Mouse (Mus musculus): Measurements from ENCODE around the gene Tmem94. TPM values are rescaled to one million over a fixed set of nuclear protein-coding genes. Genes with fewer than 3 reads are reported as not detected.
A peak's percentile ranks its signal among the peaks of the same experiment; 100 is the strongest.

The Tmem94 gene
- polyA plus RNA-seq, 1 experiment: 21.7 TPM

DNA sequence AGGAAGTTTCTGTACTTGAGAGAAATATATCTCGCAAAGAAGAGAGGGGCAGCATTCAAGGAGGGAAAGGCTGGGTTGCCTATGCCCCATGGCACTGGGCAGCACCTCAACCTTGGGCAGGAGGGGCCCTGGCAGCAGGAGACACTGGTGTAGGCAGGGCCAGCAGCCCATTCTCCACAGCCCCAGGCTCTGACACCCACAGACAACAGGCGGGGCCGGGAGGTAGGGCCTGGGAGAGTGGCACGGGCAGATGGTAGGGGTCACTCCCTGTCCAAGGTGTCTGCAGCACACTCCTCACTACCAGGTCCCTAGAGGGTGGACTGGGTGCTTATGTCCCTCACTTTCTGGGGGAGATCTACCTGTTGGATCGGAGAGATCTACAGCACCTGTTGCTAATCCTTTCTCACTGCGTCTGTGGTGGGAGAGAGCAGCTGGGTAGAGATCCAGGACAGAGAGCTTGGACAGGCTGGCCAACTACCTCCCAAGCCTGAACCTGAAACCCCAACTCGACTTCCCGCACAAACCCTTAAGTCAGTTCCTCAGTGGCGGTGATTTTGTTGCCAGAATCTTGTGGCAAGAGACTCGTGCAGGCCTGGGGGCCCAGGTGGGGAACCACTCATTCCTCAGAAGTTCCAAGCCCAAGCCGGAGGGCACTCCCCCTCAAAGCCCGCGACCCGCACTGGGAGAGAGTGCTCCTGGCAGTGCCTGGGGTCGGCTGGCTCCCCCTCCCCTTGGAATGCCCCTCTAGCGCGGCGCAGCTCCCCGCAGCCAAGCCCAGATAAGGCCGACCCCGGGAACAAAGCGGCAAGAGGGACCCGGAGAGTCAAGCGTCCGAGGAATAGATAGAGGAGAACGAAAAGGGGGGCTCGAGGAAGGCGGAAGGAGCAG is 47.5 kb downstream of the Tmem94 start:
- H3K4me3 ChIP-seq (ENCODE audit: insufficient read depth, low read length): peak overlapping the region; percentile 96
- TF ChIP-seq POLR2A (IDR thresholded peaks at IDR 0.05; ENCODE audit: borderline replicate concordance, low read depth, low read length): no peak
- no peak for TF ChIP-seq CTCF (IDR thresholded peaks at IDR 0.05; ENCODE audit: low read depth, low read length)
- no peak overlapping the region for H3K27ac ChIP-seq (ENCODE audit: insufficient read depth, low read depth, low read length)
- peaks cover 9% of the 10 kb centered on the region; the same call in 1 of the 2 replicates for H3K4me1 ChIP-seq (ENCODE audit: control insufficient read depth, insufficient read depth, low read length)

DNA sequence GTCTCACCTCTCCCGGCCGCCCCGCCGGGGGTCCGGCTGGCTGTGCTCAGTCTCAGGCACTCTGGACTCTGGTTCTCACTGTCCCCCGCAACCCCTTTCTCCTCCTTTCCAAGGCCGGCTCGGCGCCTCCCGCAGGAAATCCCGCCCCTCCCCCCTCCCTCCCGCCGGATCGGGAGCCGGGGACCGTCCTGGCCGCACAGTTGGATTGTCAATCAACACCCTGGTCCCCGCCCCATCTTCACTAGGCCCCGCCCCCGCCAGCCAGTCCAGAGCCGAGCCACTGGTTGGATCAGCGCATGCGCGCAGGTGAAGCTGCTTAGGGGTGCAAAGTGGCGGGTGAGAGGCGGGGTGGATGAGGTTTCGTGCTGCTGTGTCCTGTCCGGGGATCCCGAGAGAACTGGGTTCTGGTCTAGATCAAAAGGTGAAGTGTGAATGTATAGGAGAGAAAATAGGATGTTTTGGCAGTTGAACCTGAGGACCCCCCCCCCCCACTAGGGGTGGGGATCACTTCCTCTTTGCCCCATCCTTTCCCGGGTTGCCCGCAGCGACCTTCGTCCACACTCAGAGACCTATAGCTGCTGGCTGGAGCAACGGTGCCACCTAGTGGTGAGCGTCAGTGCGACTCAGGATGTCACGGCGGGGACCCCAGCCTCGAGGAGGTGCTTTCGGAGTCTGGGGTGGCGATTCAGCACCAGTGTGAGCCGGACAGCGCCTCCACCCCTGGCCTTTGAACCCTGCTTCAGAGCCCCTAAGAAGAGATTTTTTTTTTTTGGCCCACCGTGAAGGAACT is 48.5 kb downstream of the Tmem94 start, which contains the start of gene Caskin2:
TSS of gene Caskin2 (minus strand) at position 133 of the 790 bp plus-strand sequence.
- Histone ChIP-seq H3K4me3 (ENCODE audit: insufficient read depth, low read length) (peak within 1 kb of the TSS; percentile 96), H3K4me1 (ENCODE audit: control insufficient read depth, insufficient read depth, low read length) (peaks cover 9% of the 10 kb centered on the region; the same call in 1 of the 2 replicates), H3K27ac (ENCODE audit: insufficient read depth, low read depth, low read length) (no peak within 1 kb of the TSS)
- no peak for TF ChIP-seq POLR2A (IDR thresholded peaks at IDR 0.05; ENCODE audit: borderline replicate concordance, low read depth, low read length)
- peak; percentile 74 for TF ChIP-seq CTCF (IDR thresholded peaks at IDR 0.05; ENCODE audit: low read depth, low read length)

DNA sequence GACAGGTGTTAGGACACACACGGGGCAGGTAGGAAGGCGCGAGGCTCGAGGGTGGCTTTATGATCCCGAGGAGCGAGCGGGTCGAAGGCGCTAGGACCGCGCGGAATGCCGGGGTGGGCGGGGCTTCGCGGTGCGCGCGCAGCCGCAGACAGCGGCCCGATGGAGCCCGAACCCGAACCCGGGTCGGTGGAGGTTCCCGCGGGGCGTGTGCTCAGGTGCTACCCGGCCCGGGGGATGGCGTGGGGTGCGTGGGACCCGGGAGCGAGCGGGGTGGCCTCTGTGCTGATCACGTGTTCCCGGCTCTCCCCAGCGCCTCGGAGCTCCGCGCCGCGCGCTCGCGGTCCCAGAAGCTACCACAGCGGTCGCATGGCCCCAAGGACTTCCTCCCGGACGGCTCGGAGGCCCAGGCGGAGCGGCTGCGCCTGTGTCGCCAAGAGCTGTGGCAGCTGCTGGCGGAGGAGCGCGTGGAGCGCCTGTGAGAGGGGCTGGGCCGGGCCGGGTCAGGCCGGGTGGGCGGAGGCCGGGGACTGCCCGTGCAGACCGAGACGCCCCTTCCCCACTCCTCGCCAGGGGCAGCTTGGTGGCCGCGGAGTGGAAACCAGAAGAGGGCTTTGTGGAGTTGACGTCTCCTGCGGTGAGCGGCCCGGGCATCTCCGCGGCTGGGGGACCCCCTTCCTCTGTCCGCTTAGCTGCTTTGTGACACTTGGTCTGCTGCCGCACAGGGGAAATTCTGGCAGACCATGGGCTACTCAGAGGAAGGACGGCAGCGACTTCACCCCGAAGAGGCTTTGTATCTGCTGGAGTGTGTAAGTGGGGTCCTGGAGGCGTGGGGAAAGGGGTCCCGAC is 49.6 kb downstream of the Tmem94 start, which contains the start of gene Tsen54:
TSS of gene Tsen54 (plus strand) at position 120 of the 846 bp plus-strand sequence.
- Histone ChIP-seq H3K4me1 (ENCODE audit: control insufficient read depth, insufficient read depth, low read length) (peaks cover 7% of the 10 kb centered on the region; the same call in 1 of the 2 replicates), H3K27ac (ENCODE audit: insufficient read depth, low read depth, low read length) (peak within 1 kb of the TSS; percentile 14; the same call in 1 of the 2 replicates), H3K4me3 (ENCODE audit: insufficient read depth, low read length) (peak within 1 kb of the TSS; percentile 96)
- TF ChIP-seq POLR2A (IDR thresholded peaks at IDR 0.05; ENCODE audit: borderline replicate concordance, low read depth, low read length): no peak
- TF ChIP-seq CTCF (IDR thresholded peaks at IDR 0.05; ENCODE audit: low read depth, low read length): no peak

DNA sequence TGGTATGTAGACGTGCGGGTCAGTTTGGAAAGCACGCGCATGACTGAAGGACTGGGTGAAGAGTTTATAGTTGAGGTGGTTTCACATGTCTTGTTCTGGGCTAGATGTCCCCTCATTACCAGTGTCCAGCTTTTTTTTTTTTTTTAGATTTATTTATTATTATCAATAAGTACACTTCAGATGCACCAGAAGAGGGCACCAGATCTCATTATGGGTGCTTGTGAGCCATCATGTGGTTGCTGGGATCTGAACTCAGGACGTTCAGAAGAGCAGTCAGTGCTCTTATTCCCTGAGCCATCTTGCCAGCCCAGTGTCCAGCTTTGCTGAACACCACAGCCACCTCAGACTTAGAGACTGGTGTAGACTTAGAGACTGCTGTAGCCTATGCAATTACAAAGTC is 52.1 kb downstream of the Tmem94 start:
- H3K4me1 ChIP-seq (ENCODE audit: control insufficient read depth, insufficient read depth, low read length): peaks cover 13% of the 10 kb centered on the region
- no peak overlapping the region for H3K4me3 ChIP-seq (ENCODE audit: insufficient read depth, low read length)
- TF ChIP-seq POLR2A (IDR thresholded peaks at IDR 0.05; ENCODE audit: borderline replicate concordance, low read depth, low read length) (no peak), CTCF (IDR thresholded peaks at IDR 0.05; ENCODE audit: low read depth, low read length) (no peak)
- H3K27ac ChIP-seq (ENCODE audit: insufficient read depth, low read depth, low read length): no peak overlapping the region

- no peak for TF ChIP-seq CTCF (IDR thresholded peaks at IDR 0.05; ENCODE audit: low read depth, low read length)
- TF ChIP-seq POLR2A (IDR thresholded peaks at IDR 0.05; ENCODE audit: borderline replicate concordance, low read depth, low read length): no peak
- peaks cover 18% of the 10 kb centered on the region for H3K4me1 ChIP-seq (ENCODE audit: control insufficient read depth, insufficient read depth, low read length)
- H3K27ac ChIP-seq (ENCODE audit: insufficient read depth, low read depth, low read length): no peak overlapping the region
- H3K4me3 ChIP-seq (ENCODE audit: insufficient read depth, low read length): no peak overlapping the region
These were observed 54.8 kb downstream of the Tmem94 start for GRCm38 (mm10) chr11:115819915-115820623.

DNA sequence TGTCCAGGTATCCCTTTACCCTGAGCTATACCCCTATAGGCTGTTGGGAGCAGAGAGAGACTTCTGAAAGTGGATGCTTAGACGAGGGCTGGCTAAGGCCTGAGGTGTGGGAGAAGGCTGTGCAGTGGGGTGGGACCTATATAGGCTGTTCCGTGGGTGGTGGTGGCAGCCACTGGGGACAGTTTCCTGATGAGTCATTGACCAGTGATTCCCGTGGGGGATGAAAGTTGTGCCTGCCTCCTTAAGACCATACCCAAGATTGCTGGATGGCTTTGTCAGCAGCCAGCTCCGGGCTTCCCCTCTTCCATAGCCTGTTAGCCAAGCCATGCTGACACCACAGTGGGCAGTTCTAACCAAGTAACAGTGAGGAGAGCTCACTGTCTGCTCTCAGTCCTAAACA is 55.8 kb downstream of the Tmem94 start:
- H3K4me3 ChIP-seq (ENCODE audit: insufficient read depth, low read length): no peak overlapping the region
- TF ChIP-seq CTCF (IDR thresholded peaks at IDR 0.05; ENCODE audit: low read depth, low read length) (no peak), POLR2A (IDR thresholded peaks at IDR 0.05; ENCODE audit: borderline replicate concordance, low read depth, low read length) (no peak)
- peaks cover 14% of the 10 kb centered on the region for H3K4me1 ChIP-seq (ENCODE audit: control insufficient read depth, insufficient read depth, low read length)
- no peak overlapping the region for H3K27ac ChIP-seq (ENCODE audit: insufficient read depth, low read depth, low read length)

DNA sequence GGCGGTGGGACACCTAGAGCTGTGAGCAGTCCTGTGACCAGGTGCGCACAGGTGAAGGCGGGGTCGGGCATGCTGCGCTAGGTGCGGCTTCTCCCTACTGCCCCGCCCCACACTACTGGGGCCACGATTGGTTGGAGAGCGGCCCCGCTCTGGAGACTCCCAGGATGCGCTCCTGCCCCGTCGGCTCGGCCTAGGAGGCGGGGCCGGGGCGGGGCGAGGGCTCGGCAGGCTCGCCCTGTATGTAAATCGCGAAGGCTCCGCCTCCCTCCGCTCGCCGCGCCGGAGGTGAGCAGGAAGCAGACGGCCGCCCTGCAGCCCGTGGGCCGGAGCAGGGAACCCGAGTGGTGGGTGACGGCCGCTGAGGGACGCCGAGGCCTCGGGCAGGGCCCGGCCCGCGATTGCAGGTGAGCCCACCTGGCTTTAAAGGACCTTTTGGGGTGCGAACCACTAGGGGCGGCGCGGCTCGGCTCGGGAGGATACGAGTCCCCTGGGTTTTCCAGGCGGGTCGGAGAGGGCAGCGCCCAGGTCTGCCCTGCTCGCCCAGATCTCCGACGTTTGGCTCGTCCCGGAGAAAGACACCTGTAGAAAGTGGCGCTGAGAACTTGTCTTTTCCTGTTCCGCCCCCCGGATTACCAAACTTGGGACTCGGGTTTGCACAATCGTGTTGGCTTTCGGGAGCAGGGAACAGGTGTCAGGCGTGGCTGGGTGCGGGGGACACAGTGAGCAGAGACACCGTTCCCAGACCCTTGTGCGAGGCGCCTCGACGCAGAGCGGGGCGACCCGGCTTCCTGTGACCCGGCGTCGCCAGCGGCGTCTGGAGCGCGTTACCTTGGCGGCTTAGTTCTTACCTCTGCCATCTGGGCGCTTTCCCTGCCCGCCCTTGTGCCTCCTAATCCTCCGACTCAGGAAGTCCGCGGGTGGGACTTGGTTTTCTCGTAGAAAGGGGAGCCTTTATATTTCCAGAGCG is 58.8 kb downstream of the Tmem94 start, which contains the start of gene Llgl2:
TSS of gene Llgl2 (plus strand) at position 276 of the 967 bp plus-strand sequence.
- Histone ChIP-seq H3K27ac (ENCODE audit: insufficient read depth, low read depth, low read length) (no peak within 1 kb of the TSS), H3K4me3 (ENCODE audit: insufficient read depth, low read length) (peak within 1 kb of the TSS; percentile 81), H3K4me1 (ENCODE audit: control insufficient read depth, insufficient read depth, low read length) (peaks cover 13% of the 10 kb centered on the region)
- TF ChIP-seq CTCF (IDR thresholded peaks at IDR 0.05; ENCODE audit: low read depth, low read length) (no peak; the same call in 1 of the 2 replicates), POLR2A (IDR thresholded peaks at IDR 0.05; ENCODE audit: borderline replicate concordance, low read depth, low read length) (no peak)

- no peak overlapping the region for H3K27ac ChIP-seq (ENCODE audit: insufficient read depth, low read depth, low read length)
- no peak for TF ChIP-seq POLR2A (IDR thresholded peaks at IDR 0.05; ENCODE audit: borderline replicate concordance, low read depth, low read length)
- no peak for TF ChIP-seq CTCF (IDR thresholded peaks at IDR 0.05; ENCODE audit: low read depth, low read length)
- H3K4me1 ChIP-seq (ENCODE audit: control insufficient read depth, insufficient read depth, low read length): peaks cover 13% of the 10 kb centered on the region
- H3K4me3 ChIP-seq (ENCODE audit: insufficient read depth, low read length): peak overlapping the region; percentile 81
These were observed 59.6 kb downstream of the Tmem94 start for GRCm38 (mm10) chr11:115824813-115825212.

Data from bone marrow macrophage, adult 2 months (primary cell).